Mouse (Mus musculus) liver, postnatal 0 days (tissue): ENCODE data around the gene Cstf3.

ENCODE experiments used
- CTCF ChIP-seq: sonication (generic); IDR thresholded peaks from 2 replicates; pipeline ENCODE4 v1.5.1; 2016; ENCODE audit warnings: antibody characterized with exemption, low read depth
- EP300 ChIP-seq: IDR thresholded peaks from 2 replicates; pipeline ENCODE4 v1.6.1; 2016; ENCODE audit warnings: antibody characterized with exemption, low read depth, mild to moderate bottlenecking

GRCm38 (mm10) chr2:104590068-104590828 is at the start of gene Cstf3:
- TF ChIP-seq CTCF (peak; percentile 61), EP300 (peak; percentile 80)
